Mouse (Mus musculus) heart, adult 18-20 months (tissue): Measurements from ENCODE around the gene Ccdc188. TPM values are rescaled to one million over a fixed set of nuclear protein-coding genes. Genes with fewer than 3 reads are reported as not detected.
A peak's percentile ranks its signal among the peaks of the same experiment; 100 is the strongest.
"Not testable (repeated sequence)": the region's sequence is repeated elsewhere in the genome, so short reads cannot be mapped to it uniquely, and the experiment has no call there.

Experiments used
- DNase-seq, 2 experiments: peaks; one replicate each; pipeline ENCODE4 v3.0.0; 2021 to 2022; ENCODE audit warnings: mixed read lengths in 1 of 2
- long read RNA-seq, 2 experiments: library from polyadenylated mRNA; stranded (forward); transcript quantifications; one replicate each; pipeline ENCODE4 v2.0.0; 2021
- total RNA-seq, 2 experiments: library from RNA; stranded (reverse); gene quantifications; 2 replicates each; pipeline ENCODE4 v1.2.3; 2021

Ccdc188 gene
- total RNA-seq: not detected
- long read RNA-seq, experiment 1: 0 reads
- long read RNA-seq, experiment 2: 0 reads

DNA sequence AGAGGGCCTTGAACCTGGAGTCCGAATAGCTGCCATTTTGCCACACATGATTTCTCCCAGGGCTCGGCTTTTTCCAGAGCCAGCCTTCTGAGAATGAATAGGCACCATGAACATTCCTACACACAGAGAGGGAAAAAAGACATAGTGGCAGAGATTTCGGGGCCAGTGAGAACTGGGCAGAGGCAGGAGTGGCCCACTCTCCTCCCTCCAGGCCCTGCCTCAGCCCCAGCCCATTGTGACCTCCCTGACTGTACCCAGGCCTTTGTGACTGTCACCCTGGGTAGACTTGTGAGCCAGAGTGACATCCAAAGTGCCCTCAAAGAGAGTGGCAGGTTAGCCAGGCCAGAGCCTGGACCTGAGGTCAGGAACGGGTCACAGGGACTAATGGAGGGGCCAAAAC, at the start of gene Ccdc188:
Gene Ccdc188 (plus strand): TSS at position 301 of the 400 bp plus-strand sequence.
- DNase-seq: no peak

DNA sequence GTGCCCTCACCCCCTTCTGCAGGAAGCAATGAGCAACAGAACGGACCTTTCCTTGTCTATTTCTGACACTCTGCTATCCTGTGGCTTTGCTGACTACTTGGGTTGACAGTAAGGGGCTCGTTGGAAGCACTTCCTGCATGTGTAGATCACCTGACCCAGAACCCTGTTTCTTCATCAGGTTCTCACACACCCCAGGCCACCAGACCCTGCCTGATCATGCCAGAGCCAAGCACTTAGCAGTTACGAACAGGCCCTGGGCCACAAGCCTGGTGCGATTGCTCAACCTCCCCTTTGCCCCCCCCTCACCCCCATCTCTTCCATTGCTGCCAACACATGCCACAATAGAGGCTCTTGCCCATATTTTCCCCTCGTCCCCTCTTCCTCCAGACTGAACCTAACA, 48.5 kb upstream of the Ccdc188 start:
- DNase-seq: no peak

DNA sequence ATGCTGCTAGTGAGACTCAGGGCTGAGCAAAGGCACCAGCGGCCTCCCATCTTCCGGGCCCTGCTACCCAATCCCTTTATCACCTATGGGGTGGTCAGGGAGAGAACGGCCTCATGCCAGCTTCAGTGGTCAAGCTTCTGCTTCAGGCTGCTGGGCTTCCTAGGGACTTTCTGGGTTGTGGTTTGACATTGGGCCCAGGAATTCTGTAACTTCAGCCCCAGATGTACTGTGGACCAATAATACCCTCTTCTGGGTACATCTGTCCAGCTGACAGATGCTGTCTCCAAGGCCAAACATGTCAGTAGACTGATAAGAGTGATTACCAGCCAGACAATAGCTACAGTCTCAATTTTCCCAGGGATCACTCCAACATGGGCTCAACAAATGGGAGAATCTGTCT, 47.9 kb upstream of the Ccdc188 start:
- no peak for DNase-seq

DNA sequence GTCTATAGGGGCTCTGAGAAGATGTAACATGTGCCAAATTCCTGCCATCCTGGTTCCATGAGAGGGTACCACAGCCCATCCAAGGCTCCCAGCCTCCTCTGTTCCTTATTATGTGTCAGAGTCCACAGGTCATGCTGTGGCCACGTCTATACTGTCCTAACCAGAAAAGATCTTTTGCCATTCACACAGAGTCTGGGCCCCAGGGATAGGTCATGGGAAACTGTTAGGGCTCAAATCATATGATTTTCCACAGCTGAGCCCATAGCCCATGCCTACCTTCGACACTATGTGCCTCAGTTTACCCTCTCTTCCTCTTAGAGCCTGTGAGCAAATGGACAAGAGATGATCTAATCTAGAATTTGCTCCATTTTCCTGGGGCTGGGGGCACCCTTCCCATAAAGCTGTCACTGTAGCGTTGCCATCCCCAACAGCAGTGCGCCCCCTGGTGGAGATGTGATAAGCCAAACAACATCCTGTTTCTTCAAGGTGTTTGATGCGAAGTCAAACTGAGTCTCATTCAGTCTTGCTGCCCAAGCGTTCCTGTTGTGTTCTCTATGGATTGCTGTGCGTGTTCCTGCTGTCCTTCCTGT, 45.3 kb upstream of the Ccdc188 start:
- DNase-seq: peak; percentile 57 to 92

DNA sequence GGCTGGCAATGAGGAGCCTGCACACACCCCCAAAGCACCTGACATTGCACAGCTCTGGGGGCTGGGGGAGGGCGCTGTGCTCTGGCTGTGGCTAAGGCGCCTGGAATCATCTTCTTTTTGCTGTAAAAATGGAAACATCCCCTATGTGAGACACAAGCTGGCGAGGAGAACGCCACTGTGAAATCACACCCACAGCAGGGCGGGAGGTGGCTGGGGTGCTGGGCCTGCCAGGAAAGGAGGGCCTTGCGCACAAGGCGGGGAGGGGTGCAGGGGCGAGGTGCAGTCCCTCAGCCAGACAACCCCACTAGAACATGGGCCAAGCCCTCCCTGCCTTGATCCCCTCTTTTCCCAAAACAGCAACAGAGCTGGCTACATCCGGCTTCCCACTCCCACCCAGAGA, 44.4 kb upstream of the Ccdc188 start:
- no peak for DNase-seq

DNA sequence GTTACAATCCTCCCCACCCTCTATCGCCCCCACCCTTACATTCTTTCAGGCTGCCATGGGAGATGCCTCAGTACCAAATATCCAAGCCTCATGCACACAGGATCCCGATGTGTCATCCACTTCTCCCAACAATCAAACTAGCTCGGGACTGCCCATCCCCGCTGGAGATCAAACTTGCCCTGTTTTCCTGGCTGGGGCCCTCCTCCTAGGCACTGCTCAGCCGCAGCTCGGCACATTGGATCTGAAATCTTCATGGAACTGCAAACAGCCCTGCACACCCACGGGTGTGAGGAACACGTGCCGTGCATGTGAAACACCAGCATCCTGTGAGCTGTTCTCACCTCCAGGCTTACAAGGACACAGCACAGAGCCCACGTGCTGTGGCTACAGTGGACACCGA, 43.9 kb upstream of the Ccdc188 start:
- DNase-seq: no peak

DNA sequence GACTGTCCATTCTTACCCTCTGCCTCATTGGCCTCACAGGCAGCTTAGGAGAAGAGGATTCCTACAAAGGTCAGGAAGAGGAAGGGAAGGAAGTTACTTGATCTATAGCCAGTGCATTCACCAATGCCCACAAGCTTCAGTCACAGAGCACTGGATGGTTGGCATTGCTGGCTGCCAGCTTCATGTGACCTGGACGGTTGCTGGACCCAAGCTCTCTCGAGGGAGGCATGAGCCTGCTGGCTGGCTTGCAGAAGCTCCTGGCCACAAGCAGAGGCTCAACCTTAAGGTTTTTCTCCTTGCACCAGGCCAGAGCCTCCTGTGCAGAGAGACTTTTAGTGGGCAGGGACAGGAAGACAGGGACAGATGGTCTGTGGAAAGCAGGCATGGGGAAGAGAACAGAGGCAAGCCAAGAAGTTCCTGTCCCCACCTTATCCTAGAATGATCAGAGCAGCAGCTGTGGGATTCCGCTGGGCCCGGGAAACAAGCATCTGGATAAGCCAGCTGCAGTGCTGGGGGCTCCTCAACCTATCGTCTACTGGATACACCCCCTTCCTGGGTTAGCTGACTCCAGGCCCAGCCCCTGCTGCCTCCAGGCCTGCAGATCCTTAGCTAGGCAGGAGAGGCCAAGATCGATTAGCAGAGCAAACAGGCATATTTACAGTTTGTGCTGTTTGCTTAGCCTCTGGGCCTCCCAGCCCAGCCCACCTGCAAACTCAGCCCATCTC, 41.7 kb upstream of the Ccdc188 start:
- peak; percentile 25 to 27 for DNase-seq

DNA sequence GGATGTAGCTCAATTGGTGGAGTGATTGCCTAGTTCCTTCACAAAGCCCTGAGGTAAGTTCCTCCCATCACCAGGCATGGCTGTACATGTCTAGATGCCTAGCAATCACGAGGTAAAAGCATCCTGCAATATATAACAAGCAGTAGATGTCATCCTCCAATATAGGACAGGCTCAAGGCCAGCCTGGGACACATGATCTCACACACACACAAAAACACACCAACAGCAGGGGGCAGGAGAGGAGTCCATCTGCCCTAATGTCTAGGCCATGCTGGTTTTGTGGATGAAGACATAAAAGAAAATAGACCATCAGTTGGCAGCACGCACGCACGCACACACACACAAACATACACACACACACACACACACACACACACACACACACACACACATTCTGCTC, 40.9 kb upstream of the Ccdc188 start:
- DNase-seq: no peak

DNA sequence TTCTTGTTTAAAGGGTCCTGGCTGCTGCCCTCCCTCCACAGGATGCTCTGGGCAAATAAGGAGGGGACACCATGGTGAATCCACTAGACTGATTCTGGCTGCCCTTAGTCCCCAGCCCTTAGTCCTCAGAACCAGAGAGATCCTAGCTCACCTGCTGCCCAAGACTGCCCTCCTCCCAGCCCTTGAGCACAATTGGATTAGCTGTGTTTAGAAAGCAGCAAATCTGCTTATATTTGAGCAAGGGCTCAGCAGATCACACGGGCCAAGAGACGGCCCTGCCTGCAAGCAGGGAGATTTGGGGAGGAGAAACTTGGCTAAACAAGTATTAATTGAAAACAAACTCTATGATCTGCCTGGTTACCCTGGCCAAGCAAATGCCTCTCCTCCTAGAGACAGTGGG, 38.1 kb upstream of the Ccdc188 start:
- no peak for DNase-seq

DNA sequence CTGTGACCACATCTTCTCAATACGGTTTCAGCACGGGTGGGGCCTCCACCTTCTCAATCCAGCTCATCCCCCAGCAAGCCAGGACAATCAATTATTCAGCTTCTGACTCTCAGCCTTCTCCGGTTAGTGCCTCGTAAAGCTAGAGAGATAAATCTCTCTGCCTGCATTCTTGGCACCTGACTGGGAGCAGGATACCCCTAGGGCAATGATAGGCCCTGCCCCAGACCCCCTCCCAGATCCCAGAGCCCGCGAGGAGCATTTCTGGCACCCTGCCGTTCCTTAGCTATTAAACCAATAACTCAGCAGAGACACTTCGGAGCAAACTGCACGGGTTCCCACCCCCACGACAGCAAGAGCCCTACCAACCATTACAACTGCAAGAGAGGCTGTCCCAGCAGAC, 36.3 kb upstream of the Ccdc188 start:
- DNase-seq: no peak

DNA sequence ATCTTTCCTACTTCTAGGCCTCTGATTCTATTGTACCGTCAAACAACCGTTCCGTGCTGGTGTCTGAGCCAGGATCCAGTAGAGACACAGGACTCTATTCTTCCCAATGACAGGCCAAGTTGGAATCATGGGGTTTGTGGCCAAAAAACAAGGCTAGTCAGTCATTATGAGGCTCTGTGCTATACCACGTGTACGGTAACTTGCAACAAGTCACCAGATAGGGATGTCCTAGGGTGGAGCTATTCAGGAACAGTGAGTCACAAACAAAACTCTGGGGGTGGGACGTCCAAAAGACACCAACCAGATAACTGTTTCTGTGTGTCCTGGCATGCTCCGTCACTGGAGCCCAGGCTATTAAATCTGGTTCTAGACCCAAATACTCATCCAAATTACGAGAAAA, 34.9 kb upstream of the Ccdc188 start:
- no peak for DNase-seq

DNA sequence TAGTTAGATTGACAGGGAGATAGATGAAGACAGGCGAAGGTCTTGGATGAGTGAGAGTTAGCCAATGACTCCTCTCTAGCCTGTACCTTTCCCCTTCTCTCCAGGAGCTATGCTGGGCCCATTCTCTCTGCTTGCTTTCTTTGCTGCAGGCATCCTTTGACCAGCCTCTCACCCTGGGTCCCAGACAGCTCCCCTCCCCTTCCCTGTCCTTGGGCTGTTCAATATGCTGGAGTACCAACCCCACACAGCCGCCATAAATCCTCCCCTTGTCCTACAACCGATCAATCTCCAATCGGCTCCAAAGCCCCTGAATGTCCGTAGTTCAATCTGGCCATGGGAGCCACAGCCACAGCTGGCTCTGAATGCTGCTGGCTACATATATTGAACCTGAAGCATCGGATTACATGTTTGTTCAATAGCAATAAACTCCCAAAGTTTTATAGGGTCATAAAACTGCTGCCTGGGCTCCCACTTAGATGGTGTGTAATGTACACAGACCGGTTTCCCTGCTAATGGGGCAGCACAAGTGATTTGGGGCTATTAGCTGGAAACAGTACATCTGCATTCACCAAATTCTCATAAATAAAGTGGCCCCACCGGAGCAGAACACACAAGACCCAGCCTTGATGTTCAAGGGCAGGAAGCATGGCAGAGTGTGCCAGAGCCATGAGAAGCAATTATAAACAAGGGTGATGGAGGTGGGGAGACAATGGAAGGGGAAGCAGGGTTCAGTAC, 31.8 kb upstream of the Ccdc188 start:
- no peak for DNase-seq

DNA sequence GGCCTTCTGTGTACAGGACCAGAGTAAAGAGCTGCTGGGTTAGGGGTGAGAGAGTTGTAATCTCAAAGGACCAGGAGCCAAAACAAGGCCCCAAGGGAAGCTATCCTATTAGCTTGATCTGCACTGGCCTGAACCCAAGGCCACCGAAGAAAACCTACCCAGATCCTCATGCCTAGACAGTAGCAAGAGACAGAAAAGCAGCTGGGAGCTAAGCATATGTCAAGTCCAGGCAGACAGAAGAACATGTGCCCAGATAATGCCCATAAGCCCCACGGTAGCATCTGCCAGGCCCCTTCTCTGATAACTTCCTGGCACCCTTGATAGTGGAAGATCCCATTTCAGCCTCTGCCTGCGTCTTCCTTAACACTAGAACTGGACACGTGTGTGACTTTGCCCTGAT, 30.9 kb upstream of the Ccdc188 start:
- DNase-seq: no peak

DNA sequence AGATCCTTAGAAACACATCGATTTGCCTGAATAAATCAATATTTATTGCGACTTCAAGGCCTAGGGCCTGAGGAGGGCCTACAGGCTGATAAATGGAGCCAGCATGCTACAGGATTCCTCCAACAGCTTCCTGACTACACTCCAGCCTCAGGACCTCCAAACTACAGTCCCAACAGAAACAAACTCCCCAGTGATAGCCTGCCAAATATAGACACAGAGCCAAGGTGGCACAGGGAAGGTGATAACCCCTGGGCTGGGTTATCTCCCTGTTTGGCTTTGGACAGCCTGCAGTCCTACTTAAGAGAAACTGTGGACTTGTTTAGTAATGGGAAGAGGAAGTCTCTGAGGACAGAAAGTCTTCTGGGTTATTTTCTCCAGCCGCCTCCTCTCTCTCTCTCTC, 30.5 kb upstream of the Ccdc188 start:
- DNase-seq: no peak

DNA sequence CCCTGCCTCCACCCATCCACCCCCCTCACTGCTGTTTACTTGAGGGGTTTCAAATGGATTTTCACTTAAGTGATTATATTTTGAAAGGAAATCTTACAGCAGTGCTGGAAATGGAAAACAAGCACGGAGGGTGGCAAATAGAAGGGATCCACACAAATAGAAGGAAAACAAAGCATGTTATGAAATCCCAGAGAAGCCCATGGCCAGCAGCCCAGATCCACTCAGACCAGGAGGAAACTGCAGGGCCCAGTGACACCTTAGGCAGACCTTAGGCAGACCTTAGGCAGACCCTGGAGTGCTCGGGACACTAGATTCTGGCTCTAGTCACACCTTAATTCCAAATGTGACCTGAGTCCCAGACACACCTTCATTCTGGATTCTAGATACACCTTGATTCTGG, 26.7 kb upstream of the Ccdc188 start:
- no peak for DNase-seq

DNA sequence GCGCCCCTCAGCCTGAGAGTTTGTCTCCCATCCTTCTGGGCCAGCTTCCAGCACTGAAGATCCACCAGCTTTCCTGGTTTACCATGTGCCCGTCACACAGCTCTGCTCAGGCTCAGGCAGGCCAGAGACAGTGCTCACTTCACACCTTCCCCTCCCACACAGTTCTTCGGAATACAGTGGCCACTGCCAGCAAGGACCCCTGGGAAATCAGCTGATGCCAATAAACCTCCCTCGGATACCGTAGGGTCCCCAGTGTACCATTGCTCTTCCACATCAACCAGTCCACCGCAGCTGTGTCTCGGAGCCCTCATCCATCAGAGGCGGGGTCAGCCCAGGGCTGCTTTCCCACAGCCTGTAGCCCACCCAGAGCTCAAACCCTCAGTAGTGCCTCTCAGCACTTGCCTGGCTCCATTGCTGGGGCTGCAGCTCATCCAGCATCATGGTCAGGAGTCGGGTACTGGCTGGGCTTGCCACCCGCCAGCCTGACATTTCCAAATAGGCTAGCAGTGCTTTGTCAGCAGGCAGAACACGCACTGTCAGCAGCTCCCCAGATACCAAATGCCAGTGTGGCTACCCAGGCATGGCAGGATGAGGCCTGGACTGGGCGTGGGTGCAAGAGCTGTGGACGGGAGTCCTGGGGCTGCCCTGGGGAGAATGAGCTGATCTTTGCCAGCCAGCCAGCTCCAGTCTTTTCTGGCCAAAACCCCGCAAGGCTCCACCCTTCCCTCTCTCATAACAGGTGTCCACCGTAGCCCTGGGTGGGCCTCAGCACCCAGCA, 23.3 kb upstream of the Ccdc188 start:
- DNase-seq: no peak

DNA sequence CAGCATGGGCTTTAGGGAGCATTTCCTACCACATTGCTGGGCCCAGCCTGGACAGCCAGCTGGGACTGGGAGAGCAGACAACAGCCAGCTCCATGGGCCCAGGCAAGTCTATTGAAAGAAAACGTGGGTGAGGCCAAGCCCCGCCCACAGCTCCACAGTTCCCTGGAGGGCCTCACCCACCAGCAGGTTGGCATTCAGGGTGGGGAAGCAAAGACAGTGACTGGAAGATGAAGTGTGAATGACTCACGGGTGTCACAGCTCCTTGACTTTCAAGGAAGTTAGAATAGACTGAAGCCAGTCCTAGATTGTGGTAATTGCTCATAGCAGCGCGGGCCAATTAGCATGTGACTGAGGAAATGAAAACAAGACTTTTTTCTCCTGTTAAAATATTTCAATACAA, 22.6 kb upstream of the Ccdc188 start:
- no peak for DNase-seq

DNA sequence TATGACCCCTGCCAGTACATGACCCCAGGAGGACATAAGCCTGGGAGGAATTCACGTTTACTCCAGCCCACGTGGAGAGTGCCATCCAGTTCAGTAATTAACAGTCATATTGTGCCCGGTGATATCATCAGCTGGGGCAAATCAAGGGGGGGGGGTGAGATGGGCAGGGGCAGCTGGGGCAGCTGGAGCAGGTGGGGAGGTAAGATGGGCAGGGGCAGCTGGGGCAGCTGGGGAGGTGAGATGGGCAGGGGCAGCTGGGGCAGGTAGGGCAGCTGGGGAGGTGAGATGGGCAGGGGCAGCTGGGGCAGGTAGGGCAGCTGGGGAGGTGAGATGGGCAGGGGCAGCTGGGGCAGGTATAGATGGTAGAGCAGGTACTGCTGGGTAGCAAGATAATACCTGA, 22.1 kb upstream of the Ccdc188 start:
- not testable (repeated sequence) for DNase-seq

DNA sequence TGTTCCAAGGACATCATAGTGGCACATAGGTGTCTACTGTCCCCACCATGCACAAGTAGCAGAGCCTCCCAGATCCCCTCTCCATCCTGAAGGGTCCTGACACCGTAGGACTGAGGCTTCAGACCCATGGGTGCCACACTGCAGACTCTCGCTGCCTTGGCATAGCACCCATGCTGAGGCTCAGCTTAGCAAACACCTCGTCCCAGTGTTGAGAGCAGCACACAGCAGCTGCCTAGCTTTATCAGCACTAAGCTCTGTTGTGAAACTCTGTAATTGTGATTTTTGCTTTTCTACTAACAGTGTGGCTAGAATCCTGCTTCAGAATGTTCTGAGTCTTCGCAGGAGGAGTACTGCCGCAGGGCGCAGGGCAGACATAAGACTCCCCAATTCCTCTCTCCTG, 19.8 kb upstream of the Ccdc188 start:
- no peak for DNase-seq

DNA sequence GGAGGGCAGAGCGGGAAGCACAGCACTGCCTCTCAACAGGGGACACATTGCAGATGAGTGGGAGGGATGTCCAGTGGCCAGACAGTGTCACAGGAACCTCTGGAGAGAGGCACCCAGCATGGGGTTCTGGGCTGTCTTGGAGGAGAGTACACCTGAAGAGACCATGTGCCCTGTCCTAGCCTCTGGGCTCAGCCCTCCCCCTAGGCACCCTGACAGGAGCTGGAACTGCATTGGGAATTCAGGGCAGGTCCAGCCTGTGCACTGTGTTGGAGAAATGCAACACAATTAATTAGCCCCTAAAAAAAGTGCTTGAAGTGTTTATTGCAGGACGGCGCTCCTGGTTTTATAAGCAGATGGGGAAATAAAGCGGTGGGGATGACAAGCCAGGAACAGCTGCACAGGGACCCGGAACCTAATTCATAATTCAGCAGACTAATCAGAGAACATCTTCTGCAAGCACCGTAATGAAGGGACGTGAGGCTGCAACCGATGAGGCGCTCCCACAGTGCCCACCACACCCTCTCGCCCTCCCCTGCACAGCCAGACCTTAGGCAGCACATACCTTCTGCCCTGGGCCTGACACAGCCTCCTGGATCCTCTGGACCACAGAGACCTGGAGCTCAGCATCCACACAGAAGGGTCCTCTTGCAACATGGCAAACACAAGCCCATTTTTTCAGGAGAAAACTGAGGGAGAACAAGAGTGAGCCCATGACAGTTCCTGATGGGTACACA, 19.1 kb upstream of the Ccdc188 start:
- DNase-seq: no peak

DNA sequence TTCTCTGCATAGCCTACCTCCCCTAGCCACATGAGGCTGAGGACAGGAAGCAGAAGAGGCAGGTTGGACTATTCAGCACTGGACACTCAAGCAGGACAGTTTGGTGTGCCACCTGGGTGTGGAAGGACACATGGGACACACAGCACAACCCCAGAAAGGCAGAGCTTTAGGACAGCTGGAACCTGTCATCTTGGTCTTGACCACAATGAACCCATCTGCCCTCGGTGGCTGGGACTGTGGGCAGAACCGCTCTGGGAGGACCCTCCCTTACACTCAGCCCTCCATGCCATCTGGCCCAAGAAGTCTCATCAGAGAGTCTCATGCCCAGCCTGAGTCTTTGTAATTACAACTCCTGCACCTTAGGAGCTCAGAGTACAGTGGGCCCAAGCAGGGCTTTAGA, 17.6 kb upstream of the Ccdc188 start:
- no peak for DNase-seq

DNA sequence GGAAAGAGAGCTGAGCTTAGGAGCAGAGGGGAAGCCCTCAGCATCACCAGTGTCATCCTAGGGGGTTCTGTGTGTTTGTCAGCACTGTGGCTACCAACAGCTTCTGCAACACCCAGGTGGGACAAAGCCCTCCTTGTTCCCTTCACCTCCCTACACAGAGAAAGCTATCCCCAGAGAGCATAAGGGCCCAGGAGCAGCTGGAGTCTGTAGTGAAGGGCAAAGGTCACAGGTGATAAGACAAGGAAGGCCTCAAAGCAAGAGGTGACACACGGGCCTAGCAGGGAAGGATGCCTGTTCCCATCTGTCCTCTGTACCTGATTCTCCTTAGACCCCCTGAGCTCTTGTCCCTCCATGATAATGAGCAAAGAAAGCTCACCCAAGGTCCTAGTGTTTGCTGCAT, 16.1 kb upstream of the Ccdc188 start:
- no peak for DNase-seq
